Mouse (Mus musculus) megakaryocyte-erythroid progenitor cell, adult 5-6 weeks (primary cell): ENCODE measurements around the gene Abhd16a. TPM values are rescaled to one million over a fixed set of nuclear protein-coding genes. Genes with fewer than 3 reads are reported as not detected.

Source experiments
- ATAC-seq: replicated peaks from 2 replicates; pipeline ENCODE4 v1.8.0; 2016; ENCODE audit warnings: mild to moderate bottlenecking, inconsistent platforms; ENCODE audit not compliant: severe bottlenecking, poor library complexity, low FRiP score, low TSS enrichment
- total RNA-seq, 2 experiments: library from RNA; stranded (forward) in 1 of 2; stranded (reverse) in 1 of 2; fragments of 200-1000, 215-1000 nt in 1 of 2; fragments of >200 nt in 1 of 2; fragmentation: Nextera tagmentation in 1 of 2; gene quantifications; 2 replicates each; pipeline ENCODE4 v1.2.3; 2014 to 2017

The Abhd16a gene
- total RNA-seq, 2 experiments from 2014 or later = 46.7 to 76.7 TPM

GRCm38 (mm10) chr17:35058911-35059892, 29.9 kb upstream of the Abhd16a start, which contains the start of gene Ddah2:
Gene Ddah2 (plus strand): TSS chr17:35059035.
- ATAC-seq = peak; percentile 58

- no peak for ATAC-seq
Measured at GRCm38 (mm10) chr17:35060071-35060470, 29.0 kb upstream of the Abhd16a start.

GRCm38 (mm10) chr17:35060737-35061297, 28.2 kb upstream of the Abhd16a start:
- no peak for ATAC-seq

- ATAC-seq = no peak
Measured at GRCm38 (mm10) chr17:35061299-35061698, 27.8 kb upstream of the Abhd16a start.

- ATAC-seq = no peak
Measured at GRCm38 (mm10) chr17:35063466-35063865, 25.6 kb upstream of the Abhd16a start.

GRCm38 (mm10) chr17:35064378-35064877, 24.6 kb upstream of the Abhd16a start:
- ATAC-seq = no peak

- 0 out of 2 replicates have a peak, but pooled peaks have one; percentile 12 for ATAC-seq
Measured at GRCm38 (mm10) chr17:35064951-35065947, 23.8 kb upstream of the Abhd16a start, which contains the start of gene Ly6g6c. Gene Ly6g6c (plus strand): TSS chr17:35065388.

- no peak for ATAC-seq
Measured at GRCm38 (mm10) chr17:35066084-35066483, 23.0 kb upstream of the Abhd16a start, which contains the start of gene Mpig6b. Gene Mpig6b (minus strand): TSS chr17:35066184.

- no peak for ATAC-seq
Measured at GRCm38 (mm10) chr17:35068213-35068914, 20.7 kb upstream of the Abhd16a start.

GRCm38 (mm10) chr17:35070556-35071229, 18.4 kb upstream of the Abhd16a start:
- 0 out of 2 replicates have a peak, but pooled peaks have one; percentile 22 for ATAC-seq

GRCm38 (mm10) chr17:35071454-35071853, 17.6 kb upstream of the Abhd16a start:
- no peak for ATAC-seq

GRCm38 (mm10) chr17:35074097-35074496, 15.0 kb upstream of the Abhd16a start:
- ATAC-seq = no peak

- ATAC-seq = no peak
Measured at GRCm38 (mm10) chr17:35076507-35077176, 12.4 kb upstream of the Abhd16a start, which contains the start of gene Ly6g6e. Gene Ly6g6e (plus strand): TSS chr17:35076902.

GRCm38 (mm10) chr17:35077285-35077684, 11.8 kb upstream of the Abhd16a start:
- ATAC-seq = no peak

- ATAC-seq = no peak
Measured at GRCm38 (mm10) chr17:35077786-35078233, 11.3 kb upstream of the Abhd16a start, which contains the start of gene Ly6g6d. Gene Ly6g6d (minus strand): TSS chr17:35078065.

GRCm38 (mm10) chr17:35079778-35080177, 9.3 kb upstream of the Abhd16a start:
- peak; percentile 93 for ATAC-seq

- peak; percentile 29 for ATAC-seq
Measured at GRCm38 (mm10) chr17:35080248-35080647, 8.8 kb upstream of the Abhd16a start.
